In the genomic region with DNA sequence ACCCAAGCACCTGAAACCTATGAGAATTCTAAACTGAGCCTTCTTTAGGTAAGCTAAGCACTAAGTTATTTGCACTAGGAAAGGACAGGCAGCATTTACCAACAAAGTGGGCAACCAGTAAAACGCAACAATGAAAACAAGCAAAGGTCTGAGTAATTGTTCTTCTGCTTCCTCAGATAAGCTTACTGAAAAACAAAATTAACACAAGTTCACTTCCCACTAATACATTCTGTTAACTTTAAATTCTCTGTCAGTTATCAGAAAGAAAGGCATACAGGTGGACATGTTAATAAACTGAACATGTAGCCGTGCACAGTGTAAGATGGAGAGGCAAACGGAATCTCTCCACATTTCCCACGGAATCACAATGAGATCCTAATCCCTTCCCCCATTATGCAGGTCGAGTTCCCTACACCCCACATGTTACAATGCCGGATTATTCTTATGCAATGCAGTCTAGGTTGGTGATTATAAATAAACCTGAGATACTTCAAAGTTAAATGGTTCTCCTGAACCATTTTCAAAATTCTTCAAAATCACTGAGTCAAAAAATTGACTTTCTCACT, we compare ENCODE assay signal across 18 mouse cellular contexts.
"Had no signal": no experiment of that assay in that cellular context is flagged by ENCODE, and none has a peak within 500 bp of the region (broad histone marks: within the 10 kb centered on the region; RNA-seq: fewer than 3 reads in every experiment).

No protein-coding gene starts in this region.

- H3K4me2 ChIP-seq: liver, embryonic 13.5 days; neural tube, embryonic 12.5 days; neural tube, embryonic 15.5 days had no signal

- H3K9me3 ChIP-seq: liver, embryonic 13.5 days; neural tube, embryonic 12.5 days; neural tube, embryonic 15.5 days had no signal

- H3K4me3 ChIP-seq: left cerebral cortex, adult 2 months; liver, embryonic 13.5 days; neural tube, embryonic 12.5 days; neural tube, embryonic 15.5 days had no signal

- DNase-seq: kidney, adult 2 months; kidney, postnatal 10 days; kidney, postnatal 36 days; layer of hippocampus, postnatal 36 days; liver, embryonic 13.5 days; lung, adult 2 months; lung, postnatal 14 days; lung, postnatal 4 days; right cerebral cortex, adult 18-20 months; right cerebral cortex, postnatal 14 days; right cerebral cortex, postnatal 4 days; thymus, adult 2 months; thymus, postnatal 14 days had no signal

- H3K9ac ChIP-seq: liver, embryonic 13.5 days; neural tube, embryonic 12.5 days; neural tube, embryonic 15.5 days had no signal

- H3K4me1 ChIP-seq: neural tube, embryonic 12.5 days; neural tube, embryonic 15.5 days had no signal

- H3K36me3 ChIP-seq: liver, embryonic 13.5 days; neural tube, embryonic 12.5 days; neural tube, embryonic 15.5 days had no signal

- H3K27me3 ChIP-seq: liver, embryonic 13.5 days; neural tube, embryonic 12.5 days; neural tube, embryonic 15.5 days had no signal

- ATAC-seq: intestine, postnatal 0 days had no signal

- H3K27ac ChIP-seq: left cerebral cortex, adult 2 months; liver, embryonic 13.5 days; neural tube, embryonic 12.5 days; neural tube, embryonic 15.5 days; stomach, postnatal 0 days had no signal
